Mouse (Mus musculus): ENCODE measurements around the gene Gm43191.

DNA sequence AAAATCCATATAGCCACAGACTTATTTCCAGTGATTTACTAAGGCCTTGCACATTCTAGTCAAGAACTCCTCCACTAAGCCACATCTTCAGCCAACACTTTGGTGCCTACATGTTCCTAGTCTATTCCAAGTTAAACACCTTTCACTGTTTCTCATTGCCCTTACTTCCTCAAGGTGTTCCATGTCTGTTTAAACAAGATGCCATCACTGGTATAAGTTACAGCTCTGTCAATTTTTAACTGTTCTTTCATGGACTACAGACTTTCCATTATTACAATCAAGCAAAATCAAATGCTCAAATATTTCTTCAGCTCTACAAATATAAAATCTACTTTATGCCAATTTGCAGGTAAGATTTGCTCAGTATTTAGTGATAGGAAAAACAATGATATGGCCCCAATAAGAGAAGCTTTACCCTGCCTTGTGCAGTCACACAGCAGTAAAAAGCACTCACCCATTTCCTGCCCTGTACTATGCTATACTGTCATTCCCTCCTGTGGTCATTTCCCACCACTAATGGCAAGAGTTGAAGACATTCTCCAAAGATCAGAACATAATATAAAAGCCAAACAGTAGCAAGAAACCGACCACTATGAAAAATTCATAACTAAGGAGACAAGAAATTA, 21.7 kb upstream of the Gm43191 start:
- TF ChIP-seq CTCF (IDR thresholded peaks at IDR 0.05; ENCODE audit: low read depth), result no peak
- no peak for TF ChIP-seq EP300 (optimal IDR thresholded peaks at IDR 0.05)

Data from stomach, postnatal 0 days (tissue).